Mouse (Mus musculus) splenic B cell, adult 2 months (primary cell): Measurements from ENCODE around the gene Mboat1.

Experiments used
- DNase-seq: peaks from one replicate; pipeline ENCODE4 v3.0.0-alpha.2; 2011; ENCODE audit warnings: low read depth, low spot score
- H3K27me3 ChIP-seq: 2 replicates; pipeline ENCODE4 v1.6.1; 2012; ENCODE audit warnings: mild to moderate bottlenecking, low read length, moderate library complexity, mixed read lengths; ENCODE audit not compliant: control insufficient read depth, poor library complexity, insufficient read depth, severe bottlenecking
- H3K36me3 ChIP-seq: 2 replicates; pipeline ENCODE4 v1.6.1; 2012; ENCODE audit warnings: mild to moderate bottlenecking, low read length, moderate library complexity, mixed read lengths; ENCODE audit not compliant: control insufficient read depth, poor library complexity, insufficient read depth, severe bottlenecking

Mboat1 gene

DNA sequence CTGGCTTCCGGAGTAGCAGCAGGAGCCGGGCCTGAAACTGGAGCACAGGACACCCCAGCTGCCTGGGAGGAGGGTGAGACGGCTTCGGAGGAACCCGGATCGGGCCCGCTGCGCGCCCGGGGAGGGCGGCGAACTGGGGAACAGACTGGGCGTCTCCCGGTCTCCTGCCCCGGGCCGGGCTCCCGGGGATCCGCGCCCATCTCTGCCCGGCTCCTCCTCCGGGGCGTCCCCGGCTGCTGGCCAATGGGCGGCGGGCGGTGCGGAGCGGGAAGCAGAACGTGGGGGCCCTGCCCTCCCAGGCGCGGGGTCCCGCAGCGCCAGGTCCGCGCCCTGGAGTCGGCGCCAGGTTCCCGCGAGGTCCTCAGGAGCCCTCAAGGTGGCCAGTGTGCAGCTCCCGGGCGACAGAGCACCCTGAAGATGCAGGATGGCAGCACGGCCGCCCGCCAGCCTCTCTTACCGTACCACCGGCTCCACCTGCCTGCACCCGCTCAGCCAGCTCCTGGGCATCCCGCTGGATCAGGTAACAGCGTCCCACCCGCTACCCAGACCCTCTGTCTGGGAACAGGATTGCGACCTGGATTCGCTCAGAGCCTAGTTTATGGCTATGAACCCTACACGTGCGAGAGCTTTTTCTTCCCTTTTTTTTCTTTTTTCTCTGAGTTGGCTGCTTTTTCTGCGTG lies at the start of gene Mboat1:
Gene Mboat1, plus strand, starts transcription at position 247 of the 680 bp plus-strand sequence.
- Histone ChIP-seq H3K27me3 (no peaks in the 10 kb centered on the region; the same call in 1 of the 2 replicates), H3K36me3 (no peaks in the 10 kb centered on the region)
- peak; percentile 1 for DNase-seq

DNA sequence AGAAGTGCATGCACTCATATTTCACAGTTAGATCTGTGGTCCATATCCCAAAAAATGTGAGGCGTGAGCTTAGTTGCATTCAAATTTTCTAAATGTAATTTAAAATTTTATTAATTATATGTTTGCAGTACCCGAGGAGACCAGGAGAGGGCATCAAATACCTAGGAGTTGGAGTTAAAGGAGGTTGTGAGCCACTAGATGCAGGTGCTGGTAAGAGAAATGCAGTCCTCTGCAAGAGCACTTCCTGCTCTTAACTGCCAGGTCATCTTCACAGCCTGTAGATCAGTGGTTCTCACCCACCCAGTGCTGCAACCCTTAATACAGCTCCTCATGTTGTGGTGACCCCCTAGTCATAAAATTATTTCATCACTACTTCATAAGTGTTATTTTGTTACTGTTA lies 43.2 kb upstream of the Mboat1 start:
- peak; percentile 31 for DNase-seq

DNA sequence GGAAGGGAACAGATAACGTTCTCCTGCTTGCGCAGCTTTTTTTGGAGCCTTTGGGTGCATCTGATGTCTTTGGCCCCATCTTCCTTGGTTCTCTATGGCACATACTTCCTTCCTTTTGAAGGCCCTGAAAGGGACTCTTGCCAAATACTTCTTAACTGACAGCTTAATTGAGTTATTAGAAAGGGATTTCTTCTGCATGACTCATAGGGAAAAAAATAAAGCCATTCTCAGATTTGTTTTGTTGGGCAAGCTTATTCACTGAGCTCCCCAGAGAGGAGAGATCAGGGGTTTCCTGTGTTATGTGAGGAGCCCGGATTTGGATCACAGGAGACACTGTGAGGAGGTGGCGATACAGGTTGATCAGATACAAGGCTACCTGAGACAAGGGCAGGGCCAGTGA lies 40.4 kb upstream of the Mboat1 start:
- no peaks in the 10 kb centered on the region for H3K36me3 ChIP-seq
- no peaks in the 10 kb centered on the region for H3K27me3 ChIP-seq
- no peak for DNase-seq

More for the DNA sequence above, 43.2 kb upstream of the Mboat1 start:
- no peaks in the 10 kb centered on the region for H3K36me3 ChIP-seq
- no peaks in the 10 kb centered on the region for H3K27me3 ChIP-seq

GRCm38 (mm10) chr13:30096536-30096935 lies 39.8 kb upstream of the Mboat1 start:
- Histone ChIP-seq H3K27me3 (no peaks in the 10 kb centered on the region), H3K36me3 (no peaks in the 10 kb centered on the region)
- no peak for DNase-seq

- Histone ChIP-seq H3K36me3 (no peaks in the 10 kb centered on the region), H3K27me3 (no peaks in the 10 kb centered on the region)
- DNase-seq, result no peak
These were observed 27.2 kb upstream of the Mboat1 start for GRCm38 (mm10) chr13:30109001-30109600.

DNA sequence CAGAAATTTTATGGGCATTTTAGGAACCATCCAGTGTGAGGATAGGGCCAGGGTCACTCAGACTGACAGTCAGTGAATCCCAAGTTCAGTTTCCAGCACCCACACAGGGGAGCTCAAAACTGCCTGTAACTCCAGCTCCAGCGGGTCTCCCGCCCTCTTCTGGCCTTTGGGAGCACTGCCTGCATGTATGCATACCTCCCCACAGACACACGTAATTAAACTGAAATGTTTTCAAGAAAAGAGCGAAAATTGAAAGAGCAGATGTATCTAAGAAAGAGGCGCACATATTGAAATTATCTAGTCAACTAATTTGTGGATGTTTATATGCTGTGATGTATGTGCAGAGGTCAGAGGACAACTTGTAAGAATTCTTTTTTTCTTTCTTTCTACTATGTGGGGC lies 20.5 kb upstream of the Mboat1 start:
- Histone ChIP-seq H3K27me3 (no peaks in the 10 kb centered on the region), H3K36me3 (no peaks in the 10 kb centered on the region)
- no peak for DNase-seq

- no peak for DNase-seq
- H3K27me3 ChIP-seq, result no peaks in the 10 kb centered on the region; the same call in 1 of the 2 replicates
- H3K36me3 ChIP-seq, result no peaks in the 10 kb centered on the region
These were observed 787 bp downstream of the Mboat1 start for GRCm38 (mm10) chr13:30136923-30137629.

- DNase-seq, result no peak
- H3K36me3 ChIP-seq, result no peaks in the 10 kb centered on the region
- no peaks in the 10 kb centered on the region; the same call in 1 of the 2 replicates for H3K27me3 ChIP-seq
These were observed 1.7 kb downstream of the Mboat1 start for GRCm38 (mm10) chr13:30137951-30138350.

DNA sequence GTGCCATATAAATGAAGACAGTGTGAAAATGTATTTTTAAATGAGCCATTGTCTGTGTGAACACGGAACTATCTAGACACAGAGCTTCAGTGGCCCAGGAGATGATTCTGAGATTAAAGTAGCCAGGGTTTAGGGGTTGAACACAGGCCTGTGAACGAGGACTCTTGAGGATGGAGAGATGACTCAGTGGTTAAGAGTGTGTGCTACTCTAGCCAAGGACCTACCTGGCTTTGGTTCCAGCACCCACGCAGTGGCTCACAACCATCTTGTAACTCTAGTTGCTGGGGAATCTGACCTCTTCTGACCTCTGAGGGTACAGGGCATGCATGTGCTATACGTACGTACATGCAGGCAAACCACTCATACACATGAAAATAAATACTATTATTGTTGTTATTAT lies 3.9 kb downstream of the Mboat1 start:
- Histone ChIP-seq H3K36me3 (no peaks in the 10 kb centered on the region), H3K27me3 (no peaks in the 10 kb centered on the region; the same call in 1 of the 2 replicates)
- DNase-seq, result no peak

DNA sequence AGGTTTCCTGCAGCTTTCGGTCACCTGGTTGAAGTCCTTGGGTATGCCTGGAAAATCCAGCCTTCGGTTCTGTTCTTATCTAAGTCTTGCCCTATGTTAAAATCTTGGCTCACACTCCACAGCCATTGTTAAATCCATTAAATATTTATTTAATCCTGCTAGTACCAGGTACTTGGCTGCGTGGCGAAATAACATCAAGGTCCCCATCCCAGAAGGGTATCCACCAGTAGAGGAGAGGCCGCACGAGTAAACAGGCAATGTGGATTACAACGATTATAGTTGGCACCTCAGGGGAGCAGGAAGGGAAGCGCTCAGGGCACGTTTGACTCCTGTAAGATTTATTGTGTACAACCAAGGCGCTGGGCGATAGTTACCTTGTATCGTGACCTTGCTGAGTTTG lies 4.4 kb downstream of the Mboat1 start:
- no peak for DNase-seq
- Histone ChIP-seq H3K36me3 (no peaks in the 10 kb centered on the region), H3K27me3 (no peaks in the 10 kb centered on the region; the same call in 1 of the 2 replicates)

- no peak for DNase-seq
- Histone ChIP-seq H3K27me3 (no peaks in the 10 kb centered on the region), H3K36me3 (no peaks in the 10 kb centered on the region)
These were observed 5.7 kb downstream of the Mboat1 start for GRCm38 (mm10) chr13:30141996-30142395.

GRCm38 (mm10) chr13:30146468-30146867 lies 10.2 kb downstream of the Mboat1 start:
- no peaks in the 10 kb centered on the region for H3K27me3 ChIP-seq
- no peak for DNase-seq
- H3K36me3 ChIP-seq, result no peaks in the 10 kb centered on the region

GRCm38 (mm10) chr13:30154264-30154663 lies 18.0 kb downstream of the Mboat1 start:
- peak; percentile 6 for DNase-seq

GRCm38 (mm10) chr13:30159626-30160025 lies 23.3 kb downstream of the Mboat1 start:
- Histone ChIP-seq H3K27me3 (no peaks in the 10 kb centered on the region), H3K36me3 (no peaks in the 10 kb centered on the region)
- DNase-seq, result no peak

More at GRCm38 (mm10) chr13:30154264-30154663, 18.0 kb downstream of the Mboat1 start:
- Histone ChIP-seq H3K27me3 (no peaks in the 10 kb centered on the region), H3K36me3 (no peaks in the 10 kb centered on the region)

- DNase-seq, result no peak
- Histone ChIP-seq H3K36me3 (no peaks in the 10 kb centered on the region), H3K27me3 (no peaks in the 10 kb centered on the region)
These were observed 27.2 kb downstream of the Mboat1 start for GRCm38 (mm10) chr13:30163521-30163920.
